In genomic region chr7:49456148-49456547, GRCm38 (mm10) we compare ENCODE assay signal across 7 mouse cellular contexts.
DNase-seq lines count a peak whose midpoint lies in the region; ATAC-seq and TF ChIP-seq lines count a peak whose summit lies in the region.

No protein-coding gene starts in this region.

- H3K9me3 ChIP-seq in lung, embryonic 14.5 days (ENCODE audit: low read depth, low read length) = no peaks in the 10 kb centered on the region

- WGBS in bone marrow, adult 2 months = 59% methylated on average over 2 of the region's 2 CpGs
- WGBS in lung, embryonic 14.5 days = 48% methylated on average over 2 of the region's 2 CpGs
- 69% methylated on average over 2 of the region's 2 CpGs for WGBS in small intestine, adult 2 months

- no peak overlapping the region for H3K27ac ChIP-seq in layer of hippocampus, adult 2 months
- no peak overlapping the region for H3K27ac ChIP-seq in bone marrow, adult 2 months (ENCODE audit: control insufficient read depth, insufficient read depth, low read depth, low read length, poor library complexity)
- no peak overlapping the region for H3K27ac ChIP-seq in embryonic fibroblast, embryonic 13.5 days (ENCODE audit: insufficient read depth, low read length)
- no peak overlapping the region for H3K27ac ChIP-seq in lung, embryonic 14.5 days (ENCODE audit: low read depth)
- no peak overlapping the region for H3K27ac ChIP-seq in small intestine, adult 2 months (ENCODE audit: insufficient read depth, low read depth, low read length)

- peak in 1 of 2 experiments; percentile 62 for DNase-seq in layer of hippocampus, adult 2 months (ENCODE audit: low spot score in 2 of 2)
- no peak for DNase-seq in layer of hippocampus, adult 9-11 months
- DNase-seq in ES-CJ7 (ENCODE audit: low read depth, low spot score) = peak; percentile 71
- DNase-seq in lung, embryonic 14.5 days = peak; percentile 78

- no peak overlapping the region for H3K4me2 ChIP-seq in lung, embryonic 14.5 days

- H3K4me1 ChIP-seq in bone marrow, adult 2 months (ENCODE audit: control insufficient read depth, insufficient read depth, low read length) = 0 out of 2 replicates have a peak, but pooled peaks cover 1% of the 10 kb centered on the region
- no peaks in the 10 kb centered on the region for H3K4me1 ChIP-seq in embryonic fibroblast, embryonic 13.5 days (ENCODE audit: control insufficient read depth, insufficient read depth, low read length)
- no peaks in the 10 kb centered on the region for H3K4me1 ChIP-seq in lung, embryonic 14.5 days (ENCODE audit: insufficient read depth)
- no peaks in the 10 kb centered on the region for H3K4me1 ChIP-seq in small intestine, adult 2 months (ENCODE audit: control insufficient read depth, insufficient read depth, insufficient read length, low read length)

- no peak overlapping the region for H3K4me3 ChIP-seq in layer of hippocampus, adult 2 months
- H3K4me3 ChIP-seq in bone marrow, adult 2 months (replicated peaks; ENCODE audit: control insufficient read depth, low read depth, low read length) = no peak overlapping the region
- H3K4me3 ChIP-seq in embryonic fibroblast, embryonic 13.5 days (ENCODE audit: insufficient read depth, low read length) = no peak overlapping the region
- no peak overlapping the region for H3K4me3 ChIP-seq in lung, embryonic 14.5 days (ENCODE audit: low read depth, low read length)
- H3K4me3 ChIP-seq in small intestine, adult 2 months (ENCODE audit: low read depth, low read length) = no peak overlapping the region

- H3K27me3 ChIP-seq in lung, embryonic 14.5 days (ENCODE audit: insufficient read depth, low read length) = no peaks in the 10 kb centered on the region
- no peaks in the 10 kb centered on the region for H3K27me3 ChIP-seq in small intestine, adult 2 months (ENCODE audit: control insufficient read depth, insufficient read depth, low read length)

- ATAC-seq in lung, embryonic 14.5 days (ENCODE audit: insufficient read depth) = 0 out of 2 replicates have a peak, but pooled peaks have one; percentile 28

- peaks cover 7% of the 10 kb centered on the region; the same call in 1 of the 2 replicates for H3K36me3 ChIP-seq in lung, embryonic 14.5 days (ENCODE audit: insufficient read depth)
- H3K36me3 ChIP-seq in small intestine, adult 2 months (ENCODE audit: control insufficient read depth, insufficient read depth, low read length) = peaks cover 7% of the 10 kb centered on the region

- no peak for TF ChIP-seq POLR2A in bone marrow, adult 2 months (IDR thresholded peaks at IDR 0.05; ENCODE audit: borderline replicate concordance, control insufficient read depth, low read depth, low read length)
- no peak for TF ChIP-seq POLR2A in embryonic fibroblast, embryonic 13.5 days (IDR thresholded peaks at IDR 0.05; ENCODE audit: low read depth, low read length)
- no peak for TF ChIP-seq POLR2A in small intestine, adult 2 months (IDR thresholded peaks at IDR 0.05; ENCODE audit: low read depth, low read length)

- peak; percentile 81 for TF ChIP-seq CTCF in layer of hippocampus, adult 2 months (conservative IDR thresholded peaks at IDR 0.05)
- peak; percentile 91 for TF ChIP-seq CTCF in bone marrow, adult 2 months (IDR thresholded peaks at IDR 0.05; ENCODE audit: control insufficient read depth, insufficient read depth, low read length)
- peak; percentile 82 for TF ChIP-seq CTCF in embryonic fibroblast, embryonic 13.5 days (IDR thresholded peaks at IDR 0.05; ENCODE audit: borderline replicate concordance, insufficient read depth, low read length)
- peak; percentile 75 for TF ChIP-seq CTCF in lung, embryonic 14.5 days (IDR thresholded peaks at IDR 0.05; ENCODE audit: low read depth)
- peak; percentile 67; the same call in 1 of the 2 replicates for TF ChIP-seq CTCF in small intestine, adult 2 months (IDR thresholded peaks at IDR 0.05; ENCODE audit: extremely low read depth, insufficient read length, insufficient replicate concordance, low read depth, low read length)

- H3K9ac ChIP-seq in lung, embryonic 14.5 days = no peak overlapping the region
